Mouse (Mus musculus) thymus, postnatal 36 days (tissue): ENCODE results near the gene Tubb4a.
A peak's percentile ranks its signal among the peaks of the same experiment; 100 is the strongest.

ENCODE experiments used
- DNase-seq, 2 experiments: peaks; one replicate each; pipeline ENCODE4 v3.0.0; 2022; ENCODE audit warnings: mixed read lengths in 2 of 2

Gene Tubb4a

DNA sequence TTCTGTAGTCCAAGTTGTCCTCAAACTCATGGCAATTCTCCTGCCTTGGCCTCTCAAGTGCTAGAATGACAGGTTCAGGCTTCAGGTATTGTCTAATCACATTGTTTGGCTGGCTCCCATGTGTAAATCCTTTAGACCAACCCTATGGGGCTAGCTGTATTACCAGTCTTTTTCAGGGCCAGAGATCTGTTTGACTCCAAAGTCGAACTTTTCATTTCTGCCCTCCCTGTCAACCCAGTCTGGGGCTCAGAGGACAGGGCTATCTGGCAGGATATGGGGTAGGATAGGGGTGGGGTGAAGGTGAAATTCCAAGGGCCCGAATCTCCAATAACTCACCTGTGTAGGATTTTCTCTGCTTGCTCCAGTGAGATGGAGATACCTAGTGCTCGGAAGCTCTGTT lies 31.3 kb downstream of the Tubb4a start:
- DNase-seq = no peak

DNA sequence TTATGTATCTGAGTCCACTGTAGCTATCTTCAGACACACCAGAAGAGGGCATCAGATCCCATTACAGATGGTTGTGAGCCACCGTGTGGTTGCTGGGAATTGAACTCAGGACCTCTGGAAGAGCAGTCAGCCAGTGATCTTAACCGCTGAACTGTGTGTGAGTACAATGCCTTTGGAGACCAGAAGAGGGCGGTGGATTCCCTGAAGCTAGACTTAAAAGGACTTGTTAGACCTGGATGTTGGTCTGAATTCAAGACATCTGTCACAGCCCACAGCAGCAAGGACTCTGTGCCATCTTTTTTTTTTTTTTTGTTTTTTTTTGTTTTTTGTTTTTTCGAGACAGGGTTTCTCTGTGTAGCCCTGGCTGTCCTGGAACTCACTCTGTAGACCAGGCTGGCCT lies 35.9 kb downstream of the Tubb4a start:
- DNase-seq = peak; percentile 38 to 46

DNA sequence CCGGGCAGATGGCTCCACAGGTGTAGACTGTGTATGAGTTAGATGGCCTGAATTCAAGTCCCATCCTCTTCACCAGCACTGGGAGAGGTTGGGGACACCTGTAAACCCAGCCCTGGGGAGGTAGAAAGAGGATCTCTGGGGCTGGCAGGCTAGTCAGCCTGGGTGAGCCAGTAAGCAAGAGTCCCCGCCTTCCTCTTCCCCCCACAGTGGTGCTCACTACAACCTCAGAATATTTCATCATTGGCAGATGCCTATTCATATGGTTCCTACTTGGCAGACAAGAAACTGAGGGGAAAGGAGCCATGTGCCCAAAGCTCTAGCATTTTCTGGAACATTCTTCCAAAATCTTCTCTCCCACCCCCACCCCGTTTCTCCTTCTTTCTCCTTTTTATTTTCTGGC lies 38.8 kb downstream of the Tubb4a start:
- DNase-seq = no peak

DNA sequence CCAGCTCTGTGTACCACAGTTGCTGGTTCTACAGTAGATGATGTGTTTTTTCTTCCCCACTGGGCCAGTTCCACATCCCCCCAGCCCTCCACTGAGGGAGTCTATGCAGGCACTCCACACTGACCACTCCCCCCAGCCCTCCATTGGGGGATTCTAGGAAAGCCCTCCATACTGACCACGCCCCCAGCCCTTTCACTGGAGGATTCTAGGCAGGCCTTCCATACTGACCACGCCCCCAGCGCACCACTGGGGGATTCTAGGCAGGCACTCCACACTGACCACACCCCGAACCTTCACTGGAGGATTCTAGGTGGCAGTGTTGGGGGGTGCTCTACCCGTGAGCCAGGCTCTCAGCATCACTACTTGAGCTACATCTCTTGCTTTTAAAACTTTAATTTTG lies 40.2 kb downstream of the Tubb4a start:
- no peak for DNase-seq

DNA sequence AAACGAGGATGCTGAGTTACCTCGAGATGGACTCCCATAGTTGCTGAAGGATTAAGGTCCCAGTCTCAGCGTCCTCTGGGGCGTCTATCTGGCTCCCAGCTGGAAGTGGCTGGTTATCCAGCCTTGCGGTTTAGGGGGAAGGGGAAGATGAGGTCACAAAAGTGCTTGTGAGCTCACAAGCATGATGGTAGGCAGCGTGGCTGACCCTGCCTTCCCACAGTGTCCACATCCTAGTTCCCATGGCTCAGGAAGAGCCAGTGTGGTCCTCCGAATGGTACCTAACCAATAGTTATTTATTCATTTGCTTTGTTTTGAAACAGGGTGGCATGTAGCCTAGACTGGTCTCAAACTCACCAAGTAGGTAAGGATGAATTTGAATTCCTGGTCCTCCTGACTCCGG lies 46.0 kb downstream of the Tubb4a start, which contains the start of gene Slc25a41:
Gene Slc25a41 (minus strand): TSS at position 101 of the 400 bp plus-strand sequence.
- no peak for DNase-seq

DNA sequence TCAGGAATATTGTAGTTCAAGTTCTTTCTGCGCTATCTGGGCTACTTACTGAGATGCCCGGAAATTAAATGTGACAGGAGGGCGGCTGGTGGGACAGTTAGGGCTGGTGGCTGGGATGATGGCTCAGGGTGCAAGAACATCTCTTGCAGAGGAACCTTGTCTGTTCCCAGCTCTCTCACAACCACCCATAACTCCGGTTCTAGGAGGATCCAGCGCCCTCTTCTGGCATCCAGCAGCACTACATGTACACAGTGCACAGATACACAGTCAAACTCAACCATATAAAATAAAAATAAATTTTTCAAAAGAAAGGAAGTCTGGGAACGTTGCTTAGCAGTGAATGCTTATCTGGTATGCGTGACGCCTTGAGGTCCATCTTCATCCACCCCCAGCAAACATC lies 48.6 kb downstream of the Tubb4a start:
- no peak for DNase-seq

- DNase-seq = no peak
These were observed 54.7 kb downstream of the Tubb4a start for GRCm38 (mm10) chr17:57032854-57033253.

- DNase-seq = peak; percentile 98 to 100
These were observed 55.7 kb downstream of the Tubb4a start for GRCm38 (mm10) chr17:57031661-57032420.

DNA sequence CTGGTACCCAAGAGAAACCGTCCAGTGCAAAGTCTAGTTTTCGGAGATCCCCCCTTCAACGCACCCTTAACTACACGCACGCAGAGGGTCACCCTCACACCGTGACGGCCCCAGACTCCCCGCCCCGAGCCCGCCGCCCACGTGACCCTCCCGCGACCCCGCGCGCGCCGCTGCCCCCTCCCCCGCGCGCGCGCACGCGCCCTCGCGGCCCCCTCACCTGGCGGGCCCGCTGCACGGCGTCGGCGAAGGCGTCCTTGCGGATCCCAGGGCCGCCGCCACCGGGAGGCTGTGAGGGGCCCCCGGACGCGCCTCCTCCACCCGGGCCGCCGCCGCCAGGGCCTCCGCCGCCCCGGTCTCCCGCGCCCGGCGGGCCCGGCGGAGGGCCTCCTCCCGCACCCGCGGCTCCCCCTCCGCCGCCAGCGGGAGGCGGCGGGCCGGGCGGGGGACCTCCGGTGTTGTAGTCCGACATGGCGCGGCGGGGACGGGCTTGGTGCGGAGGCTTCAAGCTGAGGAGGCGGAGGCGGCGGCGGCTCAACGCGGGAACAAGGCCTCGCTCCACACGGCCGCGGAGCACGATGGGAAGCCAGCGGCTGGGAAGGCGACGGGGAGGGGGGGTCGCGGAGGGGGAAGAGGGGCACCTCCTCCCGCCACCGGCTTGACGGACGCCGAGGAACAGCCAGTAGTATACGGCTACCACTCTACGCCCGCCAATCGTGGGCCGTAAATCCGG lies 56.5 kb downstream of the Tubb4a start, which contains the start of gene Khsrp:
Gene Khsrp (minus strand): TSS at position 592 of the 730 bp plus-strand sequence.
- DNase-seq = peak; percentile 64 to 80
